Mouse (Mus musculus) limb, embryonic 14.5 days (tissue): Measurements from ENCODE around the gene Akap4. TPM values are rescaled to one million over a fixed set of nuclear protein-coding genes. Genes with fewer than 3 reads are reported as not detected.

Experiments
- ATAC-seq: fragments of 200-750 bp; cut with Nextera tagmentation; 2 replicates; pipeline ENCODE4 v1.8.0; 2017; ENCODE audit warnings: low read depth, moderate number of reproducible peaks, moderate TSS enrichment; ENCODE audit not compliant: low FRiP score
- DNase-seq: peaks from one replicate; pipeline ENCODE4 v3.0.0-alpha.2; 2015; ENCODE audit warnings: low spot score
- H3K27ac ChIP-seq: fragments of 300-500 bp; sonication (generic); replicated peaks from 2 replicates; pipeline ENCODE4 v1.5.1; 2014; ENCODE audit warnings: low read depth, mild to moderate bottlenecking, low read length, moderate library complexity, mixed read lengths
- H3K27me3 ChIP-seq: fragments of 300-500 bp; sonication (generic); 2 replicates; pipeline ENCODE4 v1.6.1; 2014; ENCODE audit warnings: low read length, mixed read lengths; ENCODE audit not compliant: control insufficient read depth, insufficient read depth
- H3K36me3 ChIP-seq: fragments of 300-500 bp; sonication (generic); 2 replicates; pipeline ENCODE4 v1.6.1; 2014; ENCODE audit warnings: mild to moderate bottlenecking, low read length, moderate library complexity, mixed read lengths; ENCODE audit not compliant: control insufficient read depth, insufficient read depth
- H3K4me1 ChIP-seq: fragments of 300-500 bp; sonication (generic); 2 replicates; pipeline ENCODE4 v1.6.1; 2014; ENCODE audit warnings: antibody characterized with exemption, low read length, mixed read lengths; ENCODE audit not compliant: control insufficient read depth, insufficient read depth
- H3K4me2 ChIP-seq: fragments of 300-500 bp; sonication (generic); replicated peaks from 2 replicates; pipeline ENCODE4 v1.6.1; 2014; ENCODE audit warnings: low read depth, mild to moderate bottlenecking, low read length, moderate library complexity; ENCODE audit not compliant: severe bottlenecking
- H3K4me3 ChIP-seq: fragments of 300-500 bp; sonication (generic); replicated peaks from 2 replicates; pipeline ENCODE4 v1.5.1; 2014; ENCODE audit warnings: low read length
- H3K9ac ChIP-seq: fragments of 300-500 bp; sonication (generic); 2 replicates; pipeline ENCODE4 v1.6.1; 2014; ENCODE audit warnings: mild to moderate bottlenecking, low read depth, low read length, moderate library complexity; ENCODE audit not compliant: severe bottlenecking
- H3K9me3 ChIP-seq: fragments of 300-500 bp; sonication (generic); 2 replicates; pipeline ENCODE4 v1.6.1; 2016; ENCODE audit warnings: low read length; ENCODE audit not compliant: control insufficient read depth
- POLR2A ChIP-seq: fragments of 200-500 bp; IDR thresholded peaks from 2 replicates; pipeline ENCODE4 v1.8.0; 2012; ENCODE audit warnings: inconsistent platforms, mild to moderate bottlenecking, moderate library complexity, borderline replicate concordance; ENCODE audit not compliant: insufficient read depth, insufficient read length; ENCODE audit errors: extremely low read depth
- WGBS: fragments of 180-500 bp; shearing (Covaris S2); extraction: QIAGEN DNeasy Blood & Tissue Kit; methylation state at CpG from one replicate; pipeline ENCODE4 v1.1.7; 2014; 5-methylcytosine and 5-hydroxymethylcytosine counted together
- polyA plus RNA-seq, 2 experiments: library from polyadenylated mRNA; depleted of rRNA in 1 of 2; stranded (reverse) in 1 of 2; unstranded in 1 of 2; fragments of >200 nt; fragmentation: Nextera tagmentation in 1 of 2; extraction: Ambion mirVana in 1 of 2; gene quantifications; 2 replicates each; pipeline versions ENCODE4 v1.2.1 to v1.2.3; 2012 to 2014

Gene Akap4
- polyA plus RNA-seq, 2 experiments = not detected

DNA sequence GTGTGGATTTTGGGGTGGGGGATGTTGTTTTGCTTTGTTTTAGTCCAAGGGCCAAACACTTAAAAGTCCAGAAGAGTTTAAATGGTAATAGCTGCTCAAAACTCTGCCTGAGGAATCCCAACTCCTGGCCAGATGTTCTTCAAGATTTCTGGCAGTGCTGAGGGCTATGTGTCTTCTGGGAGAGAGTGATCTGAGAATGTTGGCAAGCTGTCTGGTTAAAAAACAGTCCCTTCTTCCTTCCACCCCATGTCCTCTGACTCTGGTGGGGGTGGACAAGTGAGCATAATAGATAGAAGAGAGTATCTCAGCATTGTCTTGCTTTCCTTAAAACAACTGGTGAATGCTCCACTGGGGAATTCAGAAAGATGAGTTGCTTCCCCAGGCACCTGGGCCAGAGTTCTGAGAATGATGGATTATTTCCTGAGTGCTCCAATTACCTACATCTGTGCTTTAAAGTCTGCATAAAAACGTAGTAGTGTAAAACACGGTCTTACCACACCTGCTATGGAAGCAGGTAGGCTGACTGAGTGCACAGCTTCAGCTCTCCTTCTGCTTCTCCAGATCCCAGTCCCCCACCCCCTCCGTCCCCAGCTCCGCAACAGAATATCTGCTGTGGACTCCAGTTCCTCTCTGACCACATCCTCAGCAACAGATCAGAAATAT is 54.4 kb downstream of the Akap4 start:
- Histone ChIP-seq H3K9me3 (no peaks in the 10 kb centered on the region), H3K9ac (no peak overlapping the region), H3K4me2 (no peak overlapping the region), H3K27me3 (no peaks in the 10 kb centered on the region), H3K27ac (no peak overlapping the region), H3K36me3 (no peaks in the 10 kb centered on the region), H3K4me1 (no peaks in the 10 kb centered on the region), H3K4me3 (no peak overlapping the region)
- DNase-seq = peak; percentile 34
- no peak for TF ChIP-seq POLR2A
- peak; percentile 65; the same call in 1 of the 2 replicates for ATAC-seq
- WGBS = 45% methylated on average over 4 of the region's 4 CpGs

Other genes with a start within 250 kb of the Akap4 start
- 0.19 and 0.38 TPM in 2 replicates for gene Ccnb3, start 25.9 kb upstream of the Akap4 start, polyA plus RNA-seq (2012; rRNA removed)
- gene Ccnb3, start 25.9 kb upstream of the Akap4 start, polyA plus RNA-seq (2014; fragmentation: Nextera tagmentation; extraction: Ambion mirVana) = 0.07 TPM in 1 of 2 replicates, not detected in the other